Mouse (Mus musculus): ENCODE data around the gene Gm11492.

The Gm11492 gene

GRCm38 (mm10) chr11:87578963-87579601 lies 12.6 kb downstream of the Gm11492 start:
- no peak for DNase-seq (ENCODE audit: low read depth, low spot score)

- DNase-seq (ENCODE audit: low read depth, low spot score) = no peak
Measured at GRCm38 (mm10) chr11:87579713-87580112, 13.3 kb downstream of the Gm11492 start.

- DNase-seq (ENCODE audit: low read depth, low spot score) = no peak
Measured at GRCm38 (mm10) chr11:87580543-87581085, 14.2 kb downstream of the Gm11492 start.

- no peak for DNase-seq (ENCODE audit: low read depth, low spot score)
Measured at GRCm38 (mm10) chr11:87581161-87581865, 14.9 kb downstream of the Gm11492 start.

- no peak for DNase-seq (ENCODE audit: low read depth, low spot score)
Measured at GRCm38 (mm10) chr11:87581933-87582710, 15.7 kb downstream of the Gm11492 start.

DNA sequence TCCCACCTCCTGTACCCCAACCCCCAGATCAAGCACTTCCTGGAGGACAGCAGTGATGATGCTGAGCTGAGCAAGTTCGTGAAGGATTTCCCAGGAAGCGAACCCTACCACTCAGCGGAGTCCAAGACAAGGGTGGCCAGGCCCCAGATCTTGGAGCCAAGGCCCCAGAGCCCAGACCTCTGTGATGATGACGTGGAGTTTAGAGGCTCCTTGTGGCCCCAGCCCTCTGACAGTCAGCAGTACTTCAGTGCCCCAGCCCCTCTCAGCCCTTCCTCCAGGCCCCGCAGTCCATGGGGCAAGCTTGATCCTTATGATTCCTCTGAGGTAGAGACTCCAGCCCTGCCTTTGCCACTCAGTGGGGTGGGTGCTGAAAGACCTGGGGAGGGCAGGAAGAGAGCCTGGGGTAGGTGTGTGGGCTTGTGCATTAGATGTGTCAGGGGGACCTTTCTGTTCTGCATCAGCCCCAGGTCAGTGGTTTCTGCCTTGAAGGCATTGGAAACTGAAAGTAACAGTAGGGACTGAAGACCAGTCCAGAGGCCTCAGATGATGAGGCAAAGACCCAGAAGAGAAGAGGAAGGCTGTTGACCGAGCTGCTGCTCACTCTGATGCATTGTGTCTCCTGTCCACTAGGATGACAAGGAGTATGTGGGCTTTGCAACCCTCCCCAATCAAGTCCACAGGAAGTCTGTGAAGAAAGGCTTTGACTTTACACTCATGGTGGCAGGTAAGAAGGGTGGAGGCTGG lies 17.0 kb downstream of the Gm11492 start:
- DNase-seq (ENCODE audit: low read depth, low spot score) = no peak

DNA sequence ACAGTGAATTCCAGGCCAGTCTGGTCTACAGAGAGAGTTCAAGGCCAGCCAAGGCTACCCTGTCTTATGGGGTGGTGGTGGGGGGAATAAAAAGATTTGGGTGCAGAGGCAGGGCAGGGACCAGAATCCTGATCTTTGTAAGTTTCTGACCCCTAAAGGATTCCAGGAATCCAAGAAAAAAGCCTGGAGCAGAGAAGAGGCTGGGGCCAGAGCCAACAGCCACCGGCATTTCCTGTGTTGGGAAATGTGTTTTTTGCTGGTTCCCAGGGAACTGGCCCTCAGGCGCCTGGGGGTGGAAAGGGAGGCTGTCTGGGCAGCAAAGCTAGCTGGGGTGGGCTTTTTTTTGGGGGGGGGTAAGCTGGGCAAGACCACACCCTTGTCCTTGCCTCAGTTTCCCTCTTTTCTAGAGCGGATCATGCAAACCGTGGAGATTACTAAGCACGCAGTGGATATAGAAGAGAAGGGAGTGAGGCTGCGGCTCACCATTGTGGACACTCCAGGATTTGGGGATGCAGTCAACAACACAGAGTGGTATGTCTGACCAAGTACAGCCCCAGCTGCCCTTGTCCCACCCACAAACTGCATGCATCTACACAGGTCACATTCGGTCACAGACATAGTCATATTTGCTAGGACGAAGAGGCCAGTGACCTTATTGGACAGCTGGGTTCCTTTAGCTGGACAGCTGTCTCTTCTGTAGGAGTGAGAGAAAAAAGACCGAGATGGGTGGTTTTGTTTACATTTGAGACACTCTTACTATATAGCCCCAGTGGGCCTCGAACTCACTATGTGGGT lies 18.5 kb downstream of the Gm11492 start:
- DNase-seq (ENCODE audit: low read depth, low spot score) = no peak

DNA sequence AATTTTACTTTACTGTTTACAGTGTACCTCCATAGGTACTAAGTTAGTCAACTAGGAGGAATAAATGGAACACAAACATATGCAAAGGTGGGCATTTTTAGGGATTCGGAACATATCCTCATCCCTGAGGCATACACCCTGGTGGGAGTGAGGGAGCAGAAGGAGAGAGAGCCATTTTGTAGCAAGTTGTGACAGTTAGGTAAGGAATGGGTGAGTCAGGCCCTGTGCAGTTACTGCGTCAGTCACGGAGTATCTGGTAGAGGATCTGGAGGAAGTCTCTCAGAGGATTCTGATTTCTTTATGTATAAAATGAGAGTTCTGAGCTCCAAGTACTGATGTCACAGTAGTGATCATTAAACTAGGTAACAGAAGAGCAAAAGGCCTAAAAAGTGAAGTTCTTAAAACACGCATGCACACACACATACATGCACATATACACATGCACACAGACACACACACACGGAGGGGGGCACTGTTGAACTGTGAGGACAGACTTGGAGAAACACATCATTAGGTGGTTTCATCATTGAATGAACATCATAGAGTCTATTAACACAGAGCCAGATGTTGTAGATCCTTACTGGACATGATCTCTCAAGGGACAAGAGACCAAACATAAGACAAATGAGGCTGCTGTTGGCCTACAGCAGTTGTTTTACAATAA lies 20.9 kb downstream of the Gm11492 start:
- no peak for DNase-seq (ENCODE audit: low read depth, low spot score)

DNA sequence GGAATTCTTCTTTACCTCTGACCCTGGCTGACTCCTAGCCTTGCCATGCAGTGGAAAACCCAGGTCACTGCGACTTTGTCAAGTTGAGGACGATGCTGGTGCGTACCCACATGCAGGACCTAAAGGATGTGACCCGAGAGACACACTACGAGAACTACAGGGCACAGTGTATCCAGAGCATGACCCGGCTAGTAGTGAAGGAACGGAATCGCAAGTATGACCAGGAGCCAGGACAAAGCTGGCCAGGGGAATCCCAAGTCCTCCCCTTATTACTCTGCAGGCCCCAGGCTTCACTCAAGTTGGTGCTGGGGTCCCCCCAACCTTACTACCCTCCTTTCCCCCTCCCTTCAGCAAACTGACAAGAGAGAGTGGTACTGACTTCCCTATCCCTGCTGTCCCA lies 23.2 kb downstream of the Gm11492 start:
- DNase-seq (ENCODE audit: low read depth, low spot score) = no peak

GRCm38 (mm10) chr11:87590841-87591525 lies 24.5 kb downstream of the Gm11492 start:
- DNase-seq (ENCODE audit: low read depth, low spot score) = no peak

DNA sequence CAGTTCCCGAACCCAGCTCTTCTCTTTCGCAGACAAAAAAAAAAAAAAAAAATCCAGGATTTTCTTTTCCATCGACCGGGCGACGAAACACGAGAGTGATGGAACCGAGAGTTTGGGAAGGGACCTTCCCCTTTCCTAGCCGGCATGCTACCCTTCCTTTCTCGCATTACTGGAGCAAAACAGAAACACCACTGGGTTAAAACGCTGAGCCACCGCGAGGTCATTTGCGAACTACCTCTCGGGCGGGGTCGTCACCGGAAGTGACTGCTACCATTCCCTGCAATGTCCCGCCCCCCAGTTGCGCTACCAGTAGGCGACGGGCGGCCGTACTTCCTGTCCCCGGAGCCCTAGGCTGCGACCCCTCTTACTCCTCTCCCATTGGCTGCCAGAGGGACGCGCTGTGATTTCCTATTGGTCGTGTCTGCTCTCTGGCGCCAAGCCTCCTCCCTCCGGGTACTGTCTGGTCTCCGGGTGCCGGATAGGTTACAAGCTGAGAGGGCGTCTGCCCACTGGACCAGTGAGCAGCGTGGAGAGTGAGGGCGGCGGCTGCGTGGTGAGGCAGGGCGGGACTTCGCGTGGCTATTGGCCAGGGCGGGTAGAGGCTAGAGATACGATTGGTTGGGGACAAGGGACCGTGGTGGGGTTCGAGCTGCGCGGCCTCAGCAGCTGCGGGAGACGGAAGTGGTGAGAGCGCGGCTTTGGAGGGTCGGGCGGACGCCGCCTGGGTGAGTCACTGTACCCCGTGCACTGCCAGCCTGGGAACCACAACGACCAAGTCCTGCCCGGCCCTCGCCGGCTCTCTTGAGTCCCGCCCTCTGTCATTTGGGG lies 25.3 kb downstream of the Gm11492 start, which contains the start of gene Mtmr4:
Mtmr4 (plus strand) TSS at position 637 of the 828 bp plus-strand sequence.
- peak; percentile 100 for DNase-seq (ENCODE audit: low read depth, low spot score)

- DNase-seq (ENCODE audit: low read depth, low spot score) = no peak
Measured at GRCm38 (mm10) chr11:87592354-87592695, 25.9 kb downstream of the Gm11492 start.

- peak; percentile 18 for DNase-seq (ENCODE audit: low read depth, low spot score)
Measured at GRCm38 (mm10) chr11:87592713-87593598, 26.5 kb downstream of the Gm11492 start.

GRCm38 (mm10) chr11:87595327-87595841 lies 28.9 kb downstream of the Gm11492 start:
- DNase-seq (ENCODE audit: low read depth, low spot score) = peak; percentile 83

DNA sequence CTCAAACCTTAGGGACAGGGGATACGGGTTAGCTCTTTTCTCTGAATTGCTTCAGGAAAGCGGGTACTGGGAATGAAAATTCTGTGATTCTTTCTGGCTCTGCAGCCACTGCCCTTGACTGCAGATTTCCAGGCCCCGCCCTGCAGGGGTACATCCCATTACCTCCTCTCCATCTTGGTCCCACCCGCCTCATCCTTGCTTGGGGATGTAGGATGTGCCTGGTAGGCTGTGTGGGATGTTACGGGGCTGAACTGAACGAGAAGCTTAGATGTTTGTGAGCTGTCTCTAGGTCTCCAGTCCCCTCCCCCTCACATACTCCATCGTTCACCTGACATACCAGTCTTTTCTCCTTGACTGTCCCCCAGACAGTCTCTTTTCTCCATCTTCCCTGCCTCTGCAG lies 29.5 kb downstream of the Gm11492 start:
- no peak for DNase-seq (ENCODE audit: low read depth, low spot score)

GRCm38 (mm10) chr11:87596492-87596891 lies 30.0 kb downstream of the Gm11492 start:
- DNase-seq (ENCODE audit: low read depth, low spot score) = no peak

DNA sequence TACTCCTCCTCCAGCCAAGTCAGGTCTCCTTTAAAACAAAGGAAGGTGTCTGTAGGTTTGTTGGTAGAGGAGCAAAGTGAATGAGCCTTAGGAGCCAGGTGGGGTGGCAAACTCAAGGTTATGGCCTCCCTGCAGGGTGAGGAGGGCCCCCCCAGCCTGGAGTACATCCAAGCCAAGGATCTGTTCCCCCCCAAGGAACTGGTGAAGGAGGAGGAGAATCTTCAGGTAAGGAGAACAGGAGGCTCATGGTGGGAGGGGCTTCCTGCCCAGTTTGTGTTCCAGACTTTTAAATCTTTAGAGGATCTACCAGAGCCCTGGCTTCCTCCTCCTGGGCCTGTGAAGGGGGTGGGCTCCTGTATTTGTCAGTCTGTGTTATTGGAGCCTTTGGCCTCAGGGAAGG lies 30.6 kb downstream of the Gm11492 start:
- DNase-seq (ENCODE audit: low read depth, low spot score) = no peak
